Mouse (Mus musculus) adipocyte (in vitro differentiated cells): ENCODE measurements around the gene Fgf14.
"Not testable (repeated sequence)": the region's sequence is repeated elsewhere in the genome, so short reads cannot be mapped to it uniquely, and the experiment has no call there.

Source experiments
- DNase-seq: peaks from one replicate; pipeline ENCODE4 v3.0.0-alpha.2; 2016; ENCODE audit warnings: low spot score

Gene Fgf14

GRCm38 (mm10) chr14:124676506-124677177 lies at the start of gene Fgf14:
Gene Fgf14, minus strand, starts transcription at chr14:124677127.
- DNase-seq: no peak

- no peak for DNase-seq
These were observed 452 bp upstream of the Fgf14 start for GRCm38 (mm10) chr14:124677379-124677778.

GRCm38 (mm10) chr14:124675654-124676505 lies 1.0 kb downstream of the Fgf14 start:
- no peak for DNase-seq

GRCm38 (mm10) chr14:124675142-124675653 lies 1.7 kb downstream of the Fgf14 start:
- no peak for DNase-seq

- no peak for DNase-seq
These were observed 2.3 kb downstream of the Fgf14 start for GRCm38 (mm10) chr14:124674536-124675141.

GRCm38 (mm10) chr14:124669739-124670138 lies 7.2 kb downstream of the Fgf14 start:
- no peak for DNase-seq

GRCm38 (mm10) chr14:124642822-124643221 lies 34.1 kb downstream of the Fgf14 start:
- no peak for DNase-seq

- no peak for DNase-seq
These were observed 42.0 kb downstream of the Fgf14 start for GRCm38 (mm10) chr14:124634881-124635280.

- no peak for DNase-seq
These were observed 63.5 kb downstream of the Fgf14 start for GRCm38 (mm10) chr14:124613473-124613872.

- no peak for DNase-seq
These were observed 70.8 kb downstream of the Fgf14 start for GRCm38 (mm10) chr14:124606036-124606711.

GRCm38 (mm10) chr14:124605031-124605743 lies 71.7 kb downstream of the Fgf14 start:
- DNase-seq: no peak

GRCm38 (mm10) chr14:124576571-124576970 lies 100.4 kb downstream of the Fgf14 start:
- DNase-seq: no peak

- no peak for DNase-seq
These were observed 101.6 kb downstream of the Fgf14 start for GRCm38 (mm10) chr14:124575130-124575885.

GRCm38 (mm10) chr14:124566445-124566844 lies 110.5 kb downstream of the Fgf14 start:
- no peak for DNase-seq

- DNase-seq: no peak
These were observed 115.4 kb downstream of the Fgf14 start for GRCm38 (mm10) chr14:124561544-124561943.

GRCm38 (mm10) chr14:124536106-124536505 lies 140.8 kb downstream of the Fgf14 start:
- no peak for DNase-seq

- not testable (repeated sequence) for DNase-seq
These were observed 141.6 kb downstream of the Fgf14 start for GRCm38 (mm10) chr14:124535376-124535775.

- no peak for DNase-seq
These were observed 144.9 kb downstream of the Fgf14 start for GRCm38 (mm10) chr14:124532051-124532450.

- DNase-seq: no peak
These were observed 164.9 kb downstream of the Fgf14 start for GRCm38 (mm10) chr14:124512009-124512408.

- no peak for DNase-seq
These were observed 188.0 kb downstream of the Fgf14 start for GRCm38 (mm10) chr14:124488971-124489370.

GRCm38 (mm10) chr14:124485261-124485660 lies 191.7 kb downstream of the Fgf14 start:
- no peak for DNase-seq
